In genomic region chr3:146601205-146601604, GRCm38 (mm10) we compare ENCODE assay signal across 32 mouse cellular contexts. TPM values are rescaled to one million over a fixed set of nuclear protein-coding genes. Genes with fewer than 3 reads are reported as not detected.
DNase-seq lines count a peak whose midpoint lies in the region; ATAC-seq and TF ChIP-seq lines count a peak whose summit lies in the region.
"Had no signal": no experiment of that assay in that cellular context is flagged by ENCODE, and none has a peak within 500 bp of the region (broad histone marks: within the 10 kb centered on the region; RNA-seq: fewer than 3 reads in every experiment).

No protein-coding gene starts in this region.

- H3K4me3 ChIP-seq in heart, embryonic 10.5 days, result no peak overlapping the region
- no peak overlapping the region for H3K4me3 ChIP-seq in heart, embryonic 16.5 days (ENCODE audit: low read length)
- H3K4me3 ChIP-seq in liver, embryonic 11.5 days (ENCODE audit: low read depth, low read length), result no peak overlapping the region
- H3K4me3 ChIP-seq in liver, postnatal 0 days (ENCODE audit: low read depth, low read length), result no peak overlapping the region
- H3K4me3 ChIP-seq: hindbrain, embryonic 12.5 days; midbrain, embryonic 10.5 days; neural tube, embryonic 15.5 days had no signal

- no peaks in the 10 kb centered on the region for H3K36me3 ChIP-seq in heart, embryonic 10.5 days
- H3K36me3 ChIP-seq in heart, embryonic 16.5 days (ENCODE audit: control insufficient read depth, insufficient read depth), result no peaks in the 10 kb centered on the region
- H3K36me3 ChIP-seq in liver, embryonic 11.5 days (ENCODE audit: control insufficient read depth, insufficient read depth, low read length), result no peaks in the 10 kb centered on the region
- no peaks in the 10 kb centered on the region for H3K36me3 ChIP-seq in liver, postnatal 0 days (replicated peaks; ENCODE audit: insufficient read depth, low read length)
- H3K36me3 ChIP-seq: hindbrain, embryonic 12.5 days; midbrain, embryonic 10.5 days; neural tube, embryonic 15.5 days had no signal

- H3K4me1 ChIP-seq in heart, embryonic 10.5 days, result peaks cover 29% of the 10 kb centered on the region
- H3K4me1 ChIP-seq in heart, embryonic 16.5 days (ENCODE audit: control insufficient read depth, insufficient read depth, low read length), result peaks cover 19% of the 10 kb centered on the region
- H3K4me1 ChIP-seq in liver, embryonic 11.5 days (replicated peaks; ENCODE audit: control insufficient read depth, insufficient read depth, low read length), result peaks cover 7% of the 10 kb centered on the region
- H3K4me1 ChIP-seq in liver, postnatal 0 days (ENCODE audit: insufficient read depth), result no peaks in the 10 kb centered on the region; the same call in 1 of the 2 replicates
- H3K4me1 ChIP-seq: hindbrain, embryonic 12.5 days; midbrain, embryonic 10.5 days; neural tube, embryonic 15.5 days had no signal

- ATAC-seq in heart, embryonic 16.5 days (replicated peaks; ENCODE audit: extremely low read depth, insufficient read depth, low FRiP score), result peak; percentile 66; the same call in 1 of the 2 replicates
- ATAC-seq in liver, embryonic 11.5 days (replicated peaks; ENCODE audit: low FRiP score), result peak; percentile 89
- ATAC-seq in liver, postnatal 0 days, result no peak
- ATAC-seq in erythroblast, adult 5-6 weeks (replicated peaks; ENCODE audit: low FRiP score, poor library complexity, severe bottlenecking), result no peak
- ATAC-seq: forebrain, postnatal 0 days; inflammation-experienced regulatory T-cells, adult 6 months had no signal

- no peak overlapping the region for H3K4me2 ChIP-seq in heart, embryonic 16.5 days (ENCODE audit: low read depth, low read length)
- H3K4me2 ChIP-seq in liver, embryonic 11.5 days, result no peak overlapping the region
- H3K4me2 ChIP-seq in liver, postnatal 0 days (ENCODE audit: low read depth, low read length), result peak overlapping the region; percentile 67
- H3K4me2 ChIP-seq: hindbrain, embryonic 12.5 days; neural tube, embryonic 15.5 days had no signal

- H3K27me3 ChIP-seq in heart, embryonic 10.5 days (ENCODE audit: insufficient read depth, poor library complexity, severe bottlenecking), result no peaks in the 10 kb centered on the region
- no peaks in the 10 kb centered on the region for H3K27me3 ChIP-seq in heart, embryonic 16.5 days (ENCODE audit: control insufficient read depth, insufficient read depth, low read length)
- H3K27me3 ChIP-seq in liver, embryonic 11.5 days (replicated peaks; ENCODE audit: control insufficient read depth, insufficient read depth, low read length), result no peaks in the 10 kb centered on the region
- no peaks in the 10 kb centered on the region for H3K27me3 ChIP-seq in liver, postnatal 0 days (ENCODE audit: insufficient read depth, low read length)
- H3K27me3 ChIP-seq: hindbrain, embryonic 12.5 days; neural tube, embryonic 15.5 days had no signal

- 24% methylated on average over 2 of the region's 2 CpGs for WGBS in heart, embryonic 10.5 days
- 39% methylated on average over 2 of the region's 2 CpGs for WGBS in heart, embryonic 16.5 days
- 57% methylated on average over 2 of the region's 2 CpGs for WGBS in liver, embryonic 11.5 days
- 59% methylated on average over 2 of the region's 2 CpGs for WGBS in liver, postnatal 0 days (ENCODE audit: insufficient replicate concordance)

- H3K9me3 ChIP-seq in heart, embryonic 10.5 days, result no peaks in the 10 kb centered on the region
- H3K9me3 ChIP-seq in heart, embryonic 16.5 days (replicated peaks; ENCODE audit: control insufficient read depth, low read length), result no peaks in the 10 kb centered on the region
- no peaks in the 10 kb centered on the region for H3K9me3 ChIP-seq in liver, embryonic 11.5 days (ENCODE audit: control insufficient read depth, low read length)
- H3K9me3 ChIP-seq in liver, postnatal 0 days (ENCODE audit: low read length), result no peaks in the 10 kb centered on the region
- H3K9me3 ChIP-seq: hindbrain, embryonic 12.5 days; midbrain, embryonic 10.5 days; neural tube, embryonic 15.5 days had no signal

- TF ChIP-seq EP300 in liver, postnatal 0 days (IDR thresholded peaks at IDR 0.05; ENCODE audit: low read depth), result no peak

- H3K9ac ChIP-seq in heart, embryonic 16.5 days (ENCODE audit: low read length), result no peak overlapping the region
- no peak overlapping the region for H3K9ac ChIP-seq in liver, embryonic 11.5 days (ENCODE audit: low read depth, low read length)
- no peak overlapping the region; the same call in 1 of the 2 replicates for H3K9ac ChIP-seq in liver, postnatal 0 days (replicated peaks)
- H3K9ac ChIP-seq: forebrain, postnatal 0 days; hindbrain, embryonic 12.5 days; neural tube, embryonic 15.5 days had no signal

- H3K27ac ChIP-seq in heart, embryonic 10.5 days, result peak overlapping the region; percentile 79
- peak overlapping the region; percentile 43; the same call in 1 of the 2 replicates for H3K27ac ChIP-seq in heart, embryonic 16.5 days (ENCODE audit: low read length)
- no peak overlapping the region for H3K27ac ChIP-seq in liver, embryonic 11.5 days (ENCODE audit: low read depth, low read length)
- peak overlapping the region; percentile 22; the same call in 1 of the 2 replicates for H3K27ac ChIP-seq in liver, postnatal 0 days (ENCODE audit: low read depth)
- H3K27ac ChIP-seq: hindbrain, embryonic 12.5 days; midbrain, embryonic 10.5 days; neural tube, embryonic 15.5 days had no signal

- DNase-seq in heart, embryonic 10.5 days (ENCODE audit: low spot score), result peak; percentile 80
- no peak for DNase-seq in heart, adult 9 months (ENCODE audit: low spot score in 2 of 2)
- DNase-seq in heart, postnatal 4 days, result no peak
- DNase-seq in liver, embryonic 11.5 days (ENCODE audit: low spot score), result no peak
- no peak for DNase-seq in liver, postnatal 0 days
- DNase-seq in right cerebral cortex, postnatal 25 days, result no peak
- DNase-seq: adrenal gland, adult 2 months; cerebellum, adult 8-10 months; cerebellum, postnatal 36 days; forebrain, postnatal 0 days; gastrocnemius, postnatal 25 days; kidney, adult 18-20 months; layer of hippocampus, adult 9-11 months; lung, postnatal 4 days; thymus, adult 18-20 months; thymus, postnatal 36 days had no signal

- no peak for TF ChIP-seq CTCF in liver, postnatal 0 days (IDR thresholded peaks at IDR 0.05; ENCODE audit: low read depth)

RNA-seq across cellular contexts. Expression of gene Dnase2b, which starts 14.2 kb away (rescaled TPM):
- polyA plus RNA-seq in heart, embryonic 10.5 days (2016; fragmentation: Nextera tagmentation; extraction: Ambion mirVana), result 0.05 TPM in 1 of 2 replicates, not detected in the other
- polyA plus RNA-seq in heart, embryonic 16.5 days (2015; fragmentation: Nextera tagmentation; extraction: Ambion mirVana), result not detected in 2 replicates
- total RNA-seq in heart, postnatal 4 days (2021), result not detected
- polyA plus RNA-seq in liver, embryonic 11.5 days (2014; fragmentation: Nextera tagmentation; extraction: Ambion mirVana), result 0.09 and 0.11 TPM in 2 replicates
- polyA plus RNA-seq in liver, postnatal 0 days (2015; fragmentation: Nextera tagmentation; extraction: Ambion mirVana), result 3.9 and 4.0 TPM in 2 replicates
- total RNA-seq in erythroblast, adult 5-6 weeks (2015; ENCODE audit: low replicate concordance), result not detected in 2 replicates
- total RNA-seq in erythroblast, adult 5-6 weeks (2017; ENCODE audit: low replicate concordance), result not detected in 2 replicates
- total RNA-seq: adrenal gland, adult 2 months; forebrain, postnatal 0 days; gastrocnemius, postnatal 25 days; heart, adult 8-10 months; left cerebral cortex, adult 18-20 months; left cerebral cortex, postnatal 25 days; midbrain, postnatal 0 days had no signal
- polyA plus RNA-seq: adrenal gland, adult 2 months; embryonic facial prominence, embryonic 14.5 days; forebrain, postnatal 0 days; hindbrain, embryonic 12.5 days; inflammation-experienced regulatory T-cells, adult 6 months; kidney, embryonic 16.5 days; large intestine, adult 2 months; lung, embryonic 16.5 days; midbrain, embryonic 10.5 days; midbrain, postnatal 0 days; neural tube, embryonic 15.5 days; small intestine, adult 2 months had no signal

RNA-seq across cellular contexts. Expression of gene Uox, which starts 31.0 kb away (rescaled TPM):
- polyA plus RNA-seq in heart, embryonic 10.5 days (2016; fragmentation: Nextera tagmentation; extraction: Ambion mirVana), result not detected in 2 replicates
- polyA plus RNA-seq in heart, embryonic 16.5 days (2015; fragmentation: Nextera tagmentation; extraction: Ambion mirVana), result 0.13 and 0.34 TPM in 2 replicates
- not detected for total RNA-seq in heart, postnatal 4 days (2021)
- 0.34 and 0.55 TPM in 2 replicates for polyA plus RNA-seq in liver, embryonic 11.5 days (2014; fragmentation: Nextera tagmentation; extraction: Ambion mirVana)
- polyA plus RNA-seq in liver, postnatal 0 days (2015; fragmentation: Nextera tagmentation; extraction: Ambion mirVana), result 213 and 245 TPM in 2 replicates
- total RNA-seq in erythroblast, adult 5-6 weeks (2015; ENCODE audit: low replicate concordance), result not detected in 2 replicates
- total RNA-seq in erythroblast, adult 5-6 weeks (2017; ENCODE audit: low replicate concordance), result 0.14 TPM in 1 of 2 replicates, not detected in the other
- total RNA-seq: gastrocnemius, postnatal 25 days; heart, adult 8-10 months; midbrain, postnatal 0 days had no signal
- polyA plus RNA-seq: adrenal gland, adult 2 months; hindbrain, embryonic 12.5 days; midbrain, embryonic 10.5 days; neural tube, embryonic 15.5 days had no signal

RNA-seq across cellular contexts. Expression of gene 4930503B20Rik, which starts 49.9 kb away (rescaled TPM):
- 0.11 TPM in 1 of 2 replicates, not detected in the other for polyA plus RNA-seq in heart, embryonic 10.5 days (2016; fragmentation: Nextera tagmentation; extraction: Ambion mirVana)
- polyA plus RNA-seq in heart, embryonic 16.5 days (2015; fragmentation: Nextera tagmentation; extraction: Ambion mirVana), result 0.17 and 0.28 TPM in 2 replicates
- under 1 TPM; 0.14 TPM for total RNA-seq in heart, postnatal 4 days (2021)
- not detected in 2 replicates for polyA plus RNA-seq in liver, embryonic 11.5 days (2014; fragmentation: Nextera tagmentation; extraction: Ambion mirVana)
- not detected in 2 replicates for polyA plus RNA-seq in liver, postnatal 0 days (2015; fragmentation: Nextera tagmentation; extraction: Ambion mirVana)
- total RNA-seq in erythroblast, adult 5-6 weeks (2015; ENCODE audit: low replicate concordance), result not detected in 2 replicates
- not detected in 2 replicates for total RNA-seq in erythroblast, adult 5-6 weeks (2017; ENCODE audit: low replicate concordance)
- total RNA-seq: adrenal gland, adult 2 months; forebrain, postnatal 0 days; gastrocnemius, postnatal 25 days; left cerebral cortex, adult 18-20 months; midbrain, postnatal 0 days had no signal
- polyA plus RNA-seq: adrenal gland, adult 2 months; embryonic facial prominence, embryonic 14.5 days; hindbrain, embryonic 12.5 days; inflammation-experienced regulatory T-cells, adult 6 months; large intestine, adult 2 months; lung, embryonic 16.5 days; midbrain, embryonic 10.5 days; midbrain, postnatal 0 days; neural tube, embryonic 15.5 days; small intestine, adult 2 months; stomach, embryonic 16.5 days had no signal

Comparison
In these comparisons a context has a peak if more than half of its experiments do, and no peak if none do; other contexts are left out.
1. ATAC-seq: peak in heart, embryonic 16.5 days (single experiment) and liver, embryonic 11.5 days (single experiment); none in liver, postnatal 0 days (single experiment) and erythroblast, adult 5-6 weeks (single experiment).
2. RNA of gene Uox, which starts 31.0 kb away (polyA plus RNA-seq): 213 to 245 TPM in liver, postnatal 0 days; 0.34 to 0.55 TPM in liver, embryonic 11.5 days, 0.13 to 0.34 TPM in heart, embryonic 16.5 days and not detected in heart, embryonic 10.5 days; every median in the first group is over 100 times any median in the second.